Mouse (Mus musculus) left cerebral cortex, postnatal 25 days (tissue): ENCODE measurements around the gene 2610001J05Rik. TPM values are rescaled to one million over a fixed set of nuclear protein-coding genes. Genes with fewer than 3 reads are reported as not detected.
A peak's percentile ranks its signal among the peaks of the same experiment; 100 is the strongest.

Experiments
- DNase-seq, 2 experiments: peaks; one replicate each; pipeline ENCODE4 v3.0.0; 2022; ENCODE audit warnings: low spot score in 2 of 2, mixed read lengths in 1 of 2
- intact Hi-C: fragments of 180-260 bp; cut with DNase I; formaldehyde crosslinking; loops from one replicate; pipeline ENCODE4 v1.15.1; 2025
- total RNA-seq, 2 experiments: library from RNA; stranded (reverse); gene quantifications; 2 replicates each; pipeline ENCODE4 v1.2.3; 2021

2610001J05Rik gene
- total RNA-seq, 2 experiments from 2014 or later = 35.5 to 37.6 TPM

DNA sequence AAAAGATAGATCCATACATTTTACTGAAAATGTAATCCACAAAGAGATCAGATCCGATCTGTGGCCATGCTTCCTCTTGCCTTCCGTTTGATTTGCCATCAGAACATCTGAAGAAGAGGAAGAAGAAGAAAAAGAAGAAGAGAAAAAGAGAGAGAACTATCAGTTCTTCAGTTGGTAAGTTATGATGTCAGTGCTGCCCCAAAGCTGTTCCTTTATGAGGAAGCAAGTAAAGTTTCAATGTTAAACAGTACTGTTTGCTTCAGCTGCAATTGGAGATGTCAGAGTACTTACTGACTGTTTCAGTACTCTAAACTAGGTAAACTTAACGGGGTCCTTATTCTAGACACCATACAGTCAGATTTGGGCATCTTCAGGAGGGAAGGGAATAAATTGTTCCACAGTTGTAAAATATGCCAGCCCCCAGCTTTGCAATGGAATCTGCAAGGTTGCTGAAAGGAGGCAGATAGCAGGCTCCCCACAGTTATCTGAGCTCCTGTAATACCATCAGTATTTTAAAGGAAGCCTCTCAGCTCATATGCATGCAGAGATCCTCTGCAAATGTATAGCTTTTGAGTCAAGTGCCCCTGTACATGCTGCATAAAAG lies 34.2 kb downstream of the 2610001J05Rik start:
- peak; percentile 23 to 39 for DNase-seq

GRCm38 (mm10) chr6:13835720-13836665 lies 35.3 kb downstream of the 2610001J05Rik start:
- peak; percentile 48 to 62 for DNase-seq

More for the DNA sequence above, 34.2 kb downstream of the 2610001J05Rik start:
- intact Hi-C loops = loop anchor here (1.0 to 10.0 kb wide), 5 partner anchors 34 to 542 kb away; partner anchors contain the start of genes 2610001J05Rik and Bmt2

GRCm38 (mm10) chr6:13832770-13833169 lies 38.5 kb downstream of the 2610001J05Rik start:
- intact Hi-C loops = loop anchor here (10.0 kb wide), 1 partner anchor 538 kb away; no protein-coding TSS in a partner anchor

More at GRCm38 (mm10) chr6:13835720-13836665, 35.3 kb downstream of the 2610001J05Rik start:
- intact Hi-C loops = loop anchor here (5.0 to 10.0 kb wide), 4 partner anchors 79 to 541 kb away; partner anchors contain the start of gene Bmt2

DNA sequence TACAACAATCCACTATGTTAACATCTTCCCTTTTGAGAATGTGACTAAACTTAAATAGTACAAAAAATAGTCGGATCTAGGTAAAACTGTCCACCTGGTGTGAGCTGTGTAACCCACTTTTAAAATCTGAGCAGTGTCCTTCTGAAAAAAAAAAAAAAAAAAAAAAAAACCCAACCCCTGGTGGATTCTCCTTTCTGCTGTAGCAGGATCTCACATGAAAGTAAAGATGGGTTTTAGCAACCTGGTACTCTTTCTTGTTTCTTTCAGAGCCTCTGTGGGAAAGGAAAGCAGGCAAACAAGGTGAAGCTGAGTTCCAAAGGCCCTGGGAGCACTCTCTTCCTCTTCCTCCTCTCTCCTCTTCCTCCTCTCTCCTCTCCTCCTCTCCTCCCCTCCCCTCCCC lies 42.4 kb downstream of the 2610001J05Rik start:
- intact Hi-C loops = no loop called here

More at GRCm38 (mm10) chr6:13832770-13833169, 38.5 kb downstream of the 2610001J05Rik start:
- no peak for DNase-seq

More for the DNA sequence above, 42.4 kb downstream of the 2610001J05Rik start:
- DNase-seq = no peak

Other genes starting within 250 kb of the 2610001J05Rik start
- 10 to 100 TPM; 27.0 to 28.5 TPM for gene Bmt2, start 193.6 kb downstream of the 2610001J05Rik start, total RNA-seq
- 10 to 100 TPM; 43.6 to 48.1 TPM for gene Gpr85, start 31.6 kb downstream of the 2610001J05Rik start, total RNA-seq